Mouse (Mus musculus) cerebellum, adult 11-12 months (tissue): ENCODE data around the gene Usp20.
A peak's percentile ranks its signal among the peaks of the same experiment; 100 is the strongest.

Experiments used
- DNase-seq: peaks from one replicate; pipeline ENCODE4 v3.0.0; 2022

The Usp20 gene

GRCm38 (mm10) chr2:30990221-30990620 is 8.1 kb downstream of the Usp20 start:
- DNase-seq: no peak

GRCm38 (mm10) chr2:30994853-30995252 is 12.8 kb downstream of the Usp20 start:
- DNase-seq: no peak

GRCm38 (mm10) chr2:30995432-30995996 is 13.4 kb downstream of the Usp20 start:
- DNase-seq: peak; percentile 45

- DNase-seq: no peak
These were observed 16.6 kb downstream of the Usp20 start for GRCm38 (mm10) chr2:30998443-30999260.

GRCm38 (mm10) chr2:31002857-31003256 is 20.8 kb downstream of the Usp20 start:
- peak; percentile 65 for DNase-seq

GRCm38 (mm10) chr2:31005453-31005852 is 23.4 kb downstream of the Usp20 start:
- DNase-seq: no peak

- no peak for DNase-seq
These were observed 24.4 kb downstream of the Usp20 start for GRCm38 (mm10) chr2:31006434-31006833.

- no peak for DNase-seq
These were observed 25.1 kb downstream of the Usp20 start for GRCm38 (mm10) chr2:31007208-31007607.

GRCm38 (mm10) chr2:31013371-31014120 is 31.5 kb downstream of the Usp20 start:
- no peak for DNase-seq

- DNase-seq: peak; percentile 80
These were observed 35.7 kb downstream of the Usp20 start for GRCm38 (mm10) chr2:31017625-31018317.

GRCm38 (mm10) chr2:31018519-31018918 is 36.4 kb downstream of the Usp20 start:
- DNase-seq: peak; percentile 97

- DNase-seq: peak; percentile 78
These were observed 36.9 kb downstream of the Usp20 start for GRCm38 (mm10) chr2:31019011-31019410.

- peak; percentile 63 for DNase-seq
These were observed 38.1 kb downstream of the Usp20 start for GRCm38 (mm10) chr2:31020202-31020601.

GRCm38 (mm10) chr2:31023940-31024339 is 41.9 kb downstream of the Usp20 start:
- peak; percentile 44 for DNase-seq

- peak; percentile 69 for DNase-seq
These were observed 42.7 kb downstream of the Usp20 start for GRCm38 (mm10) chr2:31024618-31025370.

- peak; percentile 52 for DNase-seq
These were observed 43.4 kb downstream of the Usp20 start for GRCm38 (mm10) chr2:31025458-31025857.

GRCm38 (mm10) chr2:31026642-31027041 is 44.6 kb downstream of the Usp20 start:
- DNase-seq: no peak

- no peak for DNase-seq
These were observed 49.9 kb downstream of the Usp20 start for GRCm38 (mm10) chr2:31031972-31032371.

GRCm38 (mm10) chr2:31036811-31037210 is 54.7 kb downstream of the Usp20 start:
- DNase-seq: no peak

GRCm38 (mm10) chr2:31040043-31040442 is 58.0 kb downstream of the Usp20 start:
- DNase-seq: no peak

GRCm38 (mm10) chr2:31040487-31040886 is 58.4 kb downstream of the Usp20 start:
- no peak for DNase-seq

GRCm38 (mm10) chr2:31041386-31041785 is 59.3 kb downstream of the Usp20 start:
- DNase-seq: no peak
